Mouse (Mus musculus) mouse trophoblast stem cell (cell line): ENCODE data around the gene St6galnac3.

Source experiments
- in situ Hi-C, 2 experiments: fragments of 300-500 bp; cut with MseI, MboI; formaldehyde crosslinking; loops; 2 replicates in 1 of 2; 3 replicates in 1 of 2; pipeline ENCODE4 v1.15.1; 2025

Gene St6galnac3

GRCm38 (mm10) chr3:153690553-153690952 is 34.4 kb downstream of the St6galnac3 start:
- in situ Hi-C loops = no loop called here

- in situ Hi-C loops = no loop called here
Measured at GRCm38 (mm10) chr3:153689793-153690291, 35.1 kb downstream of the St6galnac3 start.

GRCm38 (mm10) chr3:153687896-153688295 is 37.1 kb downstream of the St6galnac3 start:
- in situ Hi-C loops = no loop called here

- in situ Hi-C loops = no loop called here
Measured at GRCm38 (mm10) chr3:153684909-153685308, 40.1 kb downstream of the St6galnac3 start.

GRCm38 (mm10) chr3:153682303-153682702 is 42.7 kb downstream of the St6galnac3 start:
- in situ Hi-C loops = no loop called here

GRCm38 (mm10) chr3:153681720-153682119 is 43.3 kb downstream of the St6galnac3 start:
- in situ Hi-C loops = no loop called here

GRCm38 (mm10) chr3:153675832-153676231 is 49.1 kb downstream of the St6galnac3 start:
- in situ Hi-C loops = no loop called here

GRCm38 (mm10) chr3:153675073-153675472 is 49.9 kb downstream of the St6galnac3 start:
- in situ Hi-C loops = no loop called here

GRCm38 (mm10) chr3:153674359-153674758 is 50.6 kb downstream of the St6galnac3 start:
- in situ Hi-C loops = no loop called here

GRCm38 (mm10) chr3:153673451-153673850 is 51.5 kb downstream of the St6galnac3 start:
- in situ Hi-C loops = no loop called here

- in situ Hi-C loops = no loop called here
Measured at GRCm38 (mm10) chr3:153670953-153671674, 53.9 kb downstream of the St6galnac3 start.

- in situ Hi-C loops = no loop called here
Measured at GRCm38 (mm10) chr3:153669737-153670435, 55.1 kb downstream of the St6galnac3 start.

GRCm38 (mm10) chr3:153669329-153669728 is 55.6 kb downstream of the St6galnac3 start:
- in situ Hi-C loops = no loop called here

GRCm38 (mm10) chr3:153668447-153669290 is 56.3 kb downstream of the St6galnac3 start:
- in situ Hi-C loops = no loop called here

GRCm38 (mm10) chr3:153664696-153665095 is 60.3 kb downstream of the St6galnac3 start:
- in situ Hi-C loops = no loop called here

- in situ Hi-C loops = no loop called here
Measured at GRCm38 (mm10) chr3:153663841-153664427, 61.0 kb downstream of the St6galnac3 start.

GRCm38 (mm10) chr3:153662796-153663195 is 62.2 kb downstream of the St6galnac3 start:
- in situ Hi-C loops = no loop called here

- in situ Hi-C loops = no loop called here
Measured at GRCm38 (mm10) chr3:153661927-153662326, 63.0 kb downstream of the St6galnac3 start.

GRCm38 (mm10) chr3:153659575-153660168 is 65.3 kb downstream of the St6galnac3 start:
- in situ Hi-C loops = no loop called here

GRCm38 (mm10) chr3:153658051-153658777 is 66.8 kb downstream of the St6galnac3 start:
- in situ Hi-C loops = no loop called here
